Mouse (Mus musculus) myocyte (in vitro differentiated cells): Measurements from ENCODE around the gene C5ar2. TPM values are rescaled to one million over a fixed set of nuclear protein-coding genes. Genes with fewer than 3 reads are reported as not detected.
A peak's percentile ranks its signal among the peaks of the same experiment; 100 is the strongest.

Source experiments
- H3K27me3 ChIP-seq: one replicate; pipeline ENCODE4 v1.6.1; 2011; ENCODE audit not compliant: control insufficient read depth, insufficient read depth, insufficient read length
- H3K36me3 ChIP-seq: one replicate; pipeline ENCODE4 v1.6.1; 2011; ENCODE audit not compliant: control insufficient read depth, insufficient read depth
- H3K4me2 ChIP-seq: one replicate; pipeline ENCODE4 v1.6.1; 2011; ENCODE audit warnings: low read depth, control low read depth
- H3K4me3 ChIP-seq: one replicate; pipeline ENCODE4 v1.5.1; 2011; ENCODE audit warnings: mild to moderate bottlenecking, control low read depth, moderate library complexity
- H3K79me2 ChIP-seq: one replicate; pipeline ENCODE4 v1.6.1; 2011; ENCODE audit not compliant: control insufficient read depth, insufficient read depth
- H3ac ChIP-seq: one replicate; pipeline ENCODE4 v1.6.1; 2011; ENCODE audit not compliant: control insufficient read depth, insufficient read length
- CEBPB ChIP-seq: IDR thresholded peaks from 2 replicates; pipeline ENCODE4 v1.6.1; 2011; ENCODE audit warnings: mild to moderate bottlenecking, moderate library complexity; ENCODE audit not compliant: poor library complexity, insufficient read depth, severe bottlenecking
- E2F4 ChIP-seq: IDR thresholded peaks from one replicate; pipeline ENCODE4 v1.6.1; 2011; ENCODE audit warnings: mild to moderate bottlenecking, control low read depth, moderate library complexity; ENCODE audit not compliant: insufficient read depth
- MAX ChIP-seq: IDR thresholded peaks from one replicate; pipeline ENCODE4 v1.6.1; 2011; ENCODE audit warnings: low read depth, mild to moderate bottlenecking, control low read depth
- MYOD1 ChIP-seq, 3 experiments: IDR thresholded peaks; one replicate each; pipeline ENCODE4 v1.6.1; 2011; ENCODE audit warnings: control low read depth in 2 of 3, low read depth in 2 of 3, mild to moderate bottlenecking in 2 of 3, moderate library complexity in 1 of 3; ENCODE audit not compliant: insufficient read length in 2 of 3, control insufficient read depth in 1 of 3
- MYOG ChIP-seq, 3 experiments: IDR thresholded peaks; one replicate each; pipeline ENCODE4 v1.6.1; 2011; ENCODE audit warnings: control low read depth in 2 of 3, low read depth in 2 of 3, mild to moderate bottlenecking in 2 of 3; ENCODE audit not compliant: insufficient read length in 2 of 3, control insufficient read depth in 1 of 3, insufficient read depth in 1 of 3
- POLR2A ChIP-seq: IDR thresholded peaks from one replicate; pipeline ENCODE4 v1.6.1; 2011; ENCODE audit warnings: low read depth, mild to moderate bottlenecking, control low read depth, moderate library complexity; ENCODE audit not compliant: insufficient read length
- POLR2AphosphoS2 ChIP-seq: IDR thresholded peaks from one replicate; pipeline ENCODE4 v1.6.1; 2011; ENCODE audit warnings: low read depth, control low read depth; ENCODE audit not compliant: insufficient read length
- REST ChIP-seq: IDR thresholded peaks from one replicate; pipeline ENCODE4 v1.6.1; 2011; ENCODE audit warnings: mild to moderate bottlenecking, control low read depth, moderate library complexity; ENCODE audit not compliant: insufficient read depth, insufficient read length
- SRF ChIP-seq: IDR thresholded peaks from one replicate; pipeline ENCODE4 v1.6.1; 2011; ENCODE audit warnings: low read depth; ENCODE audit not compliant: control insufficient read depth, insufficient read length
- TCF12 ChIP-seq: IDR thresholded peaks from one replicate; pipeline ENCODE4 v1.6.1; 2011; ENCODE audit warnings: mild to moderate bottlenecking, control low read depth; ENCODE audit not compliant: poor library complexity, insufficient read depth, severe bottlenecking
- TCF3 ChIP-seq: IDR thresholded peaks from one replicate; pipeline ENCODE4 v1.6.1; 2011; ENCODE audit warnings: low read depth, control low read depth; ENCODE audit not compliant: insufficient read length
- USF1 ChIP-seq: IDR thresholded peaks from one replicate; pipeline ENCODE4 v1.6.1; 2011; ENCODE audit warnings: low read depth, mild to moderate bottlenecking, control low read depth, moderate library complexity
- polyA plus RNA-seq: library from polyadenylated mRNA; unstranded; fragments of >200 nt; fragmentation: generic; extraction: Trizol; gene quantifications from one replicate; pipeline ENCODE4 v1.2.1, GENCODE M21; 2012; ENCODE audit warnings: missing spikeins

C5ar2 gene
- polyA plus RNA-seq, 1 experiment, result not detected

DNA sequence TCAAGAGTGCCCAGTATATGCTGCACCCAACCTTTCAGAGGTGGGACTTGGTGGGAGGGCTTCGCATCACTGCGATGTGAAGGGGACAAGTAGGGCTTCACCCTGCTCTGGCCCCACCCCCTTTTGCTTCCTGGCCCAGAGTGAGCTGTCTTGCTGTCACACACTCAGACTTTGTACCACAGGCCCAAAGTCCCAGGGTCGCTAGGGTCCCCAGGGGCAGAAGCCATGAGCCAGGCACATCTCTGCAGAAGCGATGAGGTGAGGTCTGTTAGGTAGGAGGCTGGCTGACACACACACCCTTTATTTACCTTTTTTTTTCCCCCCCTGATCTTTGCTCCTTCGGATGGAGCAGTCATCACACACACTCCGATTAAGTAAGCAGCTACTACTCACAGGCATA, 30.8 kb downstream of the C5ar2 start:
- H3ac ChIP-seq, result no peak overlapping the region
- no peaks in the 10 kb centered on the region for H3K36me3 ChIP-seq
- H3K79me2 ChIP-seq, result no peaks in the 10 kb centered on the region
- no peaks in the 10 kb centered on the region for H3K27me3 ChIP-seq
- H3K4me3 ChIP-seq, result no peak overlapping the region
- TF ChIP-seq MYOG (IDR thresholded peaks at IDR 0.05; ENCODE audit: control insufficient read depth in 1 of 3, insufficient read depth in 1 of 3, insufficient read length in 2 of 3, low read depth in 2 of 3), result no peak
- TF ChIP-seq POLR2AphosphoS2, result no peak
- no peak for TF ChIP-seq SRF
- TF ChIP-seq TCF12, result no peak
- TF ChIP-seq USF1, result no peak
- no peak for TF ChIP-seq REST
- no peak for TF ChIP-seq MYOD1 (IDR thresholded peaks at IDR 0.05; ENCODE audit: control insufficient read depth in 1 of 3, insufficient read length in 2 of 3, low read depth in 2 of 3)
- TF ChIP-seq MAX, result no peak
- no peak for TF ChIP-seq E2F4
- H3K4me2 ChIP-seq, result no peak overlapping the region

DNA sequence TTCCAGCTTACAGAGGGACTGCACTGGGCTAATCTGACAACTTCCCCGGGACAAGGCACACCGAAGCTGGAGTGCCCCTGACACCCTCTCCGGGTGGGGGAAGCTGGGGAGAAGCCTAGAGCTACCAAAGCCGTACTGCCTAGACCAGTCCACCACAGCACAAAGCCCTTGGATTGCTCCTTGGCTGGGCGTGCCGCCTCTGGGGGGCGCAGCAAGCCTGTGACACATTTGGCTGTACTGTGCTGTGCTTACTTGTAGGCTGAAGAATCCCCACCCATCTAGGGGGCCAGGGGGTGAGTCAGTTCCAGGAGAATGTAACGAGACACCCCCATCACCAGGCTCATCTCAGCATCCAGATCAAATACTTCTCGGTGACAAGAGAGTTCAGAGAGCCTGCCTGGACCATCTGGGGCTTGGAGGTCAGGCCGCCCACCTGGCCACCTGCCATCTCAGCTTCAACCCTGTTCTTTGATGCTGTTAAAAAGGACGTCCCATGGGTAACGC, 33.0 kb downstream of the C5ar2 start:
- Histone ChIP-seq H3K36me3 (no peaks in the 10 kb centered on the region), H3K4me2 (no peak overlapping the region)

DNA sequence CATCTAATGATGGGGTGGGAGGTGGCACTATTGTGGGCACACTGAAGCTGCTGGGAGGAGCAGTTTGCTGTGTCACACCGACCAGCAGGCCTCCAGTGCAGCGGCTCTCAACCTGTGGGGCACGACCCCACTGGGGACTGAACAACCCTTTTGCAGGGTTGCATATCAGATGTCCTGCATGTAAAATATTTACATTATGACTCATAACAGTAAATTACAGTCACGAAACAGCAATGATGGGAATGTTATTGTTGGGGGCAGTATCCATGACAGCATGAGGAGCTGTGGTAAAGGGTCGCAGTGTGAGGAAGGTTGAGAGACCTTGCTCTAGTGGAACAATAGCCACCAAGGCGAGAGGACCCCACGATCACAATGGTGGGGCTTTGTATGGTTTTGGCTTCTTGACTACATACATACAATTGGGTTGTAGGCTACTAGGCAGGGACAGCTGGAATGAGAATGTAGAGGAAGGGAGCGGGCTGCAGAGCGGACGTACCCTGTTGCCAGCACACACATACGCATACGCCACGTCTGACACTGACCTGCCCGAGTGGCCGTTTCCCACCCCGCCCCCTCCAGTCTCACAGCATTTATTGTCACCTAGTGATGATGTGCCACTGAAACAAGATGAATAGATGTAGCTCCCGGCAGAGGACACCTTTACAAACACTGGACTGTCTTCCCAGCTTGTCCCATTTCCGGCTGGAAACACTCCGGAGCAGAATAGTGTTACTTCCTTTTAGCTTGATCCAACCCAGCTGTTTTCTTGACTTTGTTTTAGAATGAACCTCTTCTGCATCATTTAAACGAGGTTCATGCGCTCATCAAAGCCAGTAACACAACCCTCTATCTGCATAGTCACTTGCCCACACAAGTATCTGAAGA, 34.9 kb downstream of the C5ar2 start:
- no peaks in the 10 kb centered on the region for H3K36me3 ChIP-seq

More for the DNA sequence above, 33.0 kb downstream of the C5ar2 start:
- Histone ChIP-seq H3K79me2 (no peaks in the 10 kb centered on the region), H3K27me3 (no peaks in the 10 kb centered on the region), H3K4me3 (no peak overlapping the region), H3ac (no peak overlapping the region)
- no peak for TF ChIP-seq REST
- no peak for TF ChIP-seq CEBPB
- TF ChIP-seq MYOG (IDR thresholded peaks at IDR 0.05; ENCODE audit: control insufficient read depth in 1 of 3, insufficient read depth in 1 of 3, insufficient read length in 2 of 3, low read depth in 2 of 3), result no peak
- no peak for TF ChIP-seq SRF
- no peak for TF ChIP-seq MAX
- TF ChIP-seq MYOD1 (IDR thresholded peaks at IDR 0.05; ENCODE audit: control insufficient read depth in 1 of 3, insufficient read length in 2 of 3, low read depth in 2 of 3), result no peak
- no peak for TF ChIP-seq E2F4
- TF ChIP-seq TCF12, result no peak
- no peak for TF ChIP-seq TCF3
- no peak for TF ChIP-seq POLR2A
- no peak for TF ChIP-seq USF1
- TF ChIP-seq POLR2AphosphoS2, result no peak

DNA sequence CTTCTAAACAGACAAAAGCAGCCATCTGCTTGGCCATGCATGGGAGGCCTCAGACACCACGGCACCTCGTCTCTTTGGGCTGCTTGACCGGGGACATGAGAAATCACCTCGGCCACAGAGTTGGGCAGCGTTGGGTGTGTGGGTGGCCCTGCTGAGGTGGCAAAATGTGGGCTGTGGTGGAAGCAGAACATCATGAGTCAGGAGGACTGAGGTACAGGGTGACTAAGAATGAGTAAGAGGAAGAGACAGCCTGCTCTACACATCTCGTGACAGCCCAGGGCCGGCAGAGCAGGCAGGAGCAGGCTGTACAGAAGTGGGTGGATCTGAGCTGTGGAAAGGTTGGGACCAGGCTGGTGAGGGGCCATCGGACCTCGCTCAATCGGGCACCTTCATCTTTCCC, 36.5 kb downstream of the C5ar2 start:
- Histone ChIP-seq H3K79me2 (no peaks in the 10 kb centered on the region), H3K27me3 (no peaks in the 10 kb centered on the region), H3ac (no peak overlapping the region), H3K4me2 (peak overlapping the region; percentile 52), H3K4me3 (no peak overlapping the region), H3K36me3 (no peaks in the 10 kb centered on the region)
- no peak for TF ChIP-seq USF1
- peak in 2 of 3 experiments; percentile 57 to 68 for TF ChIP-seq MYOD1 (IDR thresholded peaks at IDR 0.05; ENCODE audit: control insufficient read depth in 1 of 3, insufficient read length in 2 of 3, low read depth in 2 of 3)
- TF ChIP-seq MYOG (IDR thresholded peaks at IDR 0.05; ENCODE audit: control insufficient read depth in 1 of 3, insufficient read depth in 1 of 3, insufficient read length in 2 of 3, low read depth in 2 of 3), result peak in 1 of 3 experiments; percentile 31
- TF ChIP-seq TCF3, result no peak

More for the DNA sequence above, 34.9 kb downstream of the C5ar2 start:
- Histone ChIP-seq H3K4me3 (no peak overlapping the region), H3K27me3 (no peaks in the 10 kb centered on the region), H3K79me2 (no peaks in the 10 kb centered on the region), H3ac (no peak overlapping the region), H3K4me2 (peak overlapping the region; percentile 67)
- TF ChIP-seq MYOG (IDR thresholded peaks at IDR 0.05; ENCODE audit: control insufficient read depth in 1 of 3, insufficient read depth in 1 of 3, insufficient read length in 2 of 3, low read depth in 2 of 3) (no peak), MAX (no peak), POLR2A (no peak), USF1 (no peak), CEBPB (no peak)

DNA sequence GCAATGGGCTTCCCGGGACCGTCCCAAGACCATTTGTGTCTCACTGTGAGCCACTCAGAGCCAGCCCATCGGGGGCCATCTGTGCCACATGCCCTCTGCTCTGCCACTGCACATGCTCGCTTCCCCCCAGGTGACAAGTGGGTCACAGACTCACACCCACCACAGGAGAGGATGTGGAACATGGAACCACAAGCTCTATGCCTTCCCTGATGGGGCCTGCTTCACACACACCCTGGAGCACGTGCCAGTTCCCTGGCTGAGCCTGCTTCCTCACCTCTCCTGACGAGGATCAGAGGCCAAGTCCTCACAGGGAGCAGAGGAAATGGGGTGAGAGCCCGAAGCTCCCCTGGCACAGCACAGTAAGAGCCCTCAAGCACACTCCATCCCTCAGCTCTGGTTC, 36.9 kb downstream of the C5ar2 start:
- H3K27me3 ChIP-seq, result no peaks in the 10 kb centered on the region
- H3K4me3 ChIP-seq, result no peak overlapping the region
- no peak overlapping the region for H3ac ChIP-seq
- H3K79me2 ChIP-seq, result no peaks in the 10 kb centered on the region
- TF ChIP-seq POLR2A (no peak), REST (no peak), MYOG (IDR thresholded peaks at IDR 0.05; ENCODE audit: control insufficient read depth in 1 of 3, insufficient read depth in 1 of 3, insufficient read length in 2 of 3, low read depth in 2 of 3) (no peak), CEBPB (no peak), TCF12 (no peak), MYOD1 (IDR thresholded peaks at IDR 0.05; ENCODE audit: control insufficient read depth in 1 of 3, insufficient read length in 2 of 3, low read depth in 2 of 3) (no peak)
- no peaks in the 10 kb centered on the region for H3K36me3 ChIP-seq
- peak overlapping the region; percentile 38 for H3K4me2 ChIP-seq
